Mouse (Mus musculus): Measurements from ENCODE around the gene Hs2st1. TPM values are rescaled to one million over a fixed set of nuclear protein-coding genes. Genes with fewer than 3 reads are reported as not detected.

Gene Hs2st1
- polyA plus RNA-seq, 1 experiment: 30.9 TPM

DNA sequence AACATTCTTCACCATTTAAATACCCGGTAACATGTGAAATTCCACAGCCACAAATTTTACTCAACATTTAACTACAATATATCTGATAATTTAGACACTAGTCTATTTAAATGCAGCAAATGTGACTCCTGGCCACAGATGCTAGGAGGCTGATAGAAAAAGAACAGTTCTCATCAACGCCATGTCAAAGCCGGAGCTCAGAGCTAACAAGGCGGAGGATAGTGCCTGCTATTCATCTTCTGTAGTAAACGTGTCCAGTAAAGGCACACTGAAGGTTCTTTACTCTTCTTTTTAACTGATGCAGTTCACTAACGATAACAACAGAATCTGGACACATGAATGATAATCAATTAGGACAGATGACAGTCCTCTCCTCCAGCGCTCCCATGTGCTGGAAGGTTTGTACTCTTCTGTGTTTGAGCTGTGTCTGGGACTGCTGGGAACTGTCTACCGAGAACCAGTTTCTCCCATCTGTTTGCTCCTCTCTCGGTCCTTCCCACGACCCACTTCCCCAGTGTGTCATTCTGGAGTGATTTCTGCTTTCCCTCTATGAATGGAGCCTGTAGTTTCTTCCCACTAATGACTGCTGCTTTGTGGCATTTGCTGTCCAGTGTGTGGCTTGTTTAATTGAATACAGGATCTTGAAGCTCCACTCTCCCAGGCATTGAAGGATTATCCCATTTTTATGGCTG, 50.3 kb downstream of the Hs2st1 start:
- TF ChIP-seq POLR2A (IDR thresholded peaks at IDR 0.05; ENCODE audit: borderline replicate concordance, extremely low read depth, insufficient read depth, insufficient read length, poor library complexity, severe bottlenecking) (no peak), CTCF (IDR thresholded peaks at IDR 0.05; ENCODE audit: borderline replicate concordance, extremely low read depth, insufficient read depth, insufficient read length) (no peak)
- DNase-seq (ENCODE audit: low read depth): no peak

DNA sequence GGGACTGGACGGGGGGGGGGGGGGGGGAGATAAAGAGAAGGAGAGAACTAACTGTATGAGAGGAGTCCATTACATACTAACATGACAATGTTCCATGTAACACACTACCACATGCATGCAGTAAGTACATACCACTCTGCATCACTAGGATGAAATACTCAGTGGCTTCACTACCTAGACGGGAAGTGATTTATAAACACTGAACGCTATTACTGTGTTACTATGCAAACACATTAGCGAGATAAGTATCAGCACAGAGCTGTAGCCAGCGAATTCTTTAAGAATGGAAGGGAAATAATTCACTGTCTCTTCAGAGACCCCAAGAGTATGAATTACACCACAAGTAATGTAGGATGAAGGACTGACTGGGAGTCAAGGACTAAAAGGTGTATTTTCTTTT, 51.1 kb downstream of the Hs2st1 start:
- TF ChIP-seq CTCF (IDR thresholded peaks at IDR 0.05; ENCODE audit: borderline replicate concordance, extremely low read depth, insufficient read depth, insufficient read length): no peak
- TF ChIP-seq POLR2A (IDR thresholded peaks at IDR 0.05; ENCODE audit: borderline replicate concordance, extremely low read depth, insufficient read depth, insufficient read length, poor library complexity, severe bottlenecking): no peak
- no peak for DNase-seq (ENCODE audit: low read depth)

DNA sequence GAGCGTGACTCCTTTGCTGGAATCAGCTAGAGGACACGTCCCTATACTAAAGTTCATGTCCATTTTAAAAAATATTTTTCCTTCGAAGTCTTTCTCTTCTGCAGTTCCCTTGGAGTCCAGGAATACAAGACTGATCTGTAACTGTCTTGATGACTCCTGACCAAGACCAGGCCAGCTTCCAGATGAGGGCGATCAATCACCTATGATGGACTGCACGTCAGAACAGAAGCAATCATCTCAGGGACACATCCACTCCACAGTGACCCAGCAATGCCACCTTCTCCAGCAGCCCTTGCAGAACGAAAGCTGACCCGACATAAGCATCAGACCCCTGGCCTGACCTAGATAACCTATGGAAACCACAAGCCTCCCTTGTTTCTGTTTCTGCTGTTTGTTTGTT, 54.7 kb downstream of the Hs2st1 start:
- DNase-seq (ENCODE audit: low read depth): no peak
- TF ChIP-seq POLR2A (IDR thresholded peaks at IDR 0.05; ENCODE audit: borderline replicate concordance, extremely low read depth, insufficient read depth, insufficient read length, poor library complexity, severe bottlenecking) (no peak), CTCF (IDR thresholded peaks at IDR 0.05; ENCODE audit: borderline replicate concordance, extremely low read depth, insufficient read depth, insufficient read length) (no peak)

DNA sequence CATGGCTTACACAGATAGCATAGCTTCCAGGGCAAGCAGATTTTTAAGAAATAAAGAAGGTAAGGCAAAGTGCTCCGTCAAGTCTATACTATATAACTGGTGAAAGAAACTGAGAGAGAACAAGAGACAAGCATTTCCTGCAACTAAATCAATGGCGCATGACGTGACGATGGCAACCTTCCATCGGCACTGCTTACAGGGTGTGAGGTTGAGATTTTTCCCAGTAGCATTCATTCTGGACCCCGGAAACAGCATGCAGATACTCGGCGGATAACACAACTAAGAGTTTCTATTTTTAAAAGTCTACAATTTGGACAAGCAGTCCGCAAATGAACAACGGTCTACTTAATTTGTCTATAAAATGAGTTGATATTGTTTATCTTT, 55.9 kb downstream of the Hs2st1 start:
- TF ChIP-seq POLR2A (IDR thresholded peaks at IDR 0.05; ENCODE audit: borderline replicate concordance, extremely low read depth, insufficient read depth, insufficient read length, poor library complexity, severe bottlenecking) (no peak), CTCF (IDR thresholded peaks at IDR 0.05; ENCODE audit: borderline replicate concordance, extremely low read depth, insufficient read depth, insufficient read length) (no peak)
- DNase-seq (ENCODE audit: low read depth): peak; percentile 37

DNA sequence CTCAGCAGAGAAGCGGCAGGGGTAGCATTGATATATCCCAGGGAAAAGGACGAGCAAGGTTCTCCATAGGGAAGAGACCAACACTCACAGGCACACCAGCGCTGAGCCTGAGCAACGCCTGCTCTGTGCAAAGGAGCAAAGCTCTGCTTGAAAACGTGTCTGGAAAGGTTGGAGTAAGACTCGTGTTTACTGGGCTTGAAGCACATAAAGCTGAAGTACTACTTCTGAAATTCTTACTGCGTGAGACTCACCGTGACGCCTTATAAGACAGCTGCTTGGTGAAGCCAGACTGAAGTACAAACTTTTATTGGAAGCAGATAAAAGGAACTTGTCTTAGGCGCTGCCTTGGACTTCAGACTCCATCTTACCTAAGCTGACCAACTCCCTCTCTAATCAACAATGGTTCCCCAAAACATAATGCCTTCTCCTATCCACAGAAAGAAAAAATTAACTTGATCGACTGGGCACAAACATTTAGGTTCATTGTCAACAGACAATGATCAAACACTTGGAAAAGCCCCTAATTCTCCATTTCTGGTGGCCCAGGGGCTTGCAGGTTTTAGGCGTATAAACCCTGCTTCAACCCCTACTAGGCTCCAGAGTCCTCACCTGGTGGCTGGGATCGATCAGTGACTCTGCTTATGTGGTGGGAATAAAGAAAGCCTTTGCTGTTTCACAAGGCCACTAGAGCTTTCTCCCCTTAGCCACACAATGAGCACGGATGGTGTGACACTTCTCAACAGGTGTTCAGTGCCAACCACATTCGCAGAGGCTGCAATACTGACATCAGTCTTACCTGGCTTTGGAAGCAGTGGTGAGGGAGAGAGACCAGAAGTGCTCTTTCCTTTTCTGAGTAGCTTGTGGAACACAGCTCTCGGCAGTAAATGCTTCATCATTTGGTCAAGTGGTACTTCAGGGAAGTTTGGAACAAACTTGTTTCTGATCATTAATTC, 56.5 kb downstream of the Hs2st1 start:
- DNase-seq (ENCODE audit: low read depth): no peak
- TF ChIP-seq POLR2A (IDR thresholded peaks at IDR 0.05; ENCODE audit: borderline replicate concordance, extremely low read depth, insufficient read depth, insufficient read length, poor library complexity, severe bottlenecking): no peak
- TF ChIP-seq CTCF (IDR thresholded peaks at IDR 0.05; ENCODE audit: borderline replicate concordance, extremely low read depth, insufficient read depth, insufficient read length): no peak

DNA sequence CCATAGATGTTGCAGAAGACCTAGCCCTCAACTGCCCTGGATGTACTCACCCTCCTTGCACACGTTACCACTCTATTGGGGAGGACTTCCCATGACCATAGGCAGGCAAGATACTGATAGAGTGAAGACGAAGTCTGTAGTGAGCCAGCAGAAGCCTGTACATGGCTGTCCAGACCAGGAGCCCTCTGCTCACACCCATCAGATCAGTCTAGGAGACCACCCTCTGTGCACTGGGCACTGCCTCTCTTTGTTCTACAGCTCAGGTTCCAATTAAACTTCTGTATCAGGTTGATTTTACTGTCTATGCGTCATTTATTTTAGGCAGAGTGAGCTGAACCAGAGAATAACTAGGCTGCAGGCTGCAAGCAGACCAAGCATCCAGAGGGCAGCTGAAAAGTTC, 59.3 kb downstream of the Hs2st1 start:
- DNase-seq (ENCODE audit: low read depth): no peak
- TF ChIP-seq CTCF (IDR thresholded peaks at IDR 0.05; ENCODE audit: borderline replicate concordance, extremely low read depth, insufficient read depth, insufficient read length): no peak
- no peak for TF ChIP-seq POLR2A (IDR thresholded peaks at IDR 0.05; ENCODE audit: borderline replicate concordance, extremely low read depth, insufficient read depth, insufficient read length, poor library complexity, severe bottlenecking)

DNA sequence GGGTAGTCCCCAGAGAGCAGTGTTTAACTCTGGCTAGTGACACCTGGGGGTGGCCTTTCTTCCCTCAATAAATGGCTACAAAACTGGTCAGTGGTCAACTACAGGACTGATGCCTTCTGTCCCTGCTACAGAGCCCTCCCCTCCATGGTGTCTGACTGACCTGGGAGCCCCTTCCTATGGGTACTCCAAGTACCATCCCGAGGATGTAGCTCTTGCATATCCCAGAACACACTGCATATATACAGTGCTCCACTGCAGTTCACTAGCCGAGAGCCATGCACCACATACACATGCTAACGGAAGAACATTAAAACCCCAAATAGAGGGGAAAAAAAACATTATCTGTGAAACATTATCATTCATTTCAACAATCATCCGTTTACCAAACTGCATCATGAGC, 61.6 kb downstream of the Hs2st1 start:
- DNase-seq (ENCODE audit: low read depth): no peak
- TF ChIP-seq CTCF (IDR thresholded peaks at IDR 0.05; ENCODE audit: borderline replicate concordance, extremely low read depth, insufficient read depth, insufficient read length): no peak
- TF ChIP-seq POLR2A (IDR thresholded peaks at IDR 0.05; ENCODE audit: borderline replicate concordance, extremely low read depth, insufficient read depth, insufficient read length, poor library complexity, severe bottlenecking): no peak

DNA sequence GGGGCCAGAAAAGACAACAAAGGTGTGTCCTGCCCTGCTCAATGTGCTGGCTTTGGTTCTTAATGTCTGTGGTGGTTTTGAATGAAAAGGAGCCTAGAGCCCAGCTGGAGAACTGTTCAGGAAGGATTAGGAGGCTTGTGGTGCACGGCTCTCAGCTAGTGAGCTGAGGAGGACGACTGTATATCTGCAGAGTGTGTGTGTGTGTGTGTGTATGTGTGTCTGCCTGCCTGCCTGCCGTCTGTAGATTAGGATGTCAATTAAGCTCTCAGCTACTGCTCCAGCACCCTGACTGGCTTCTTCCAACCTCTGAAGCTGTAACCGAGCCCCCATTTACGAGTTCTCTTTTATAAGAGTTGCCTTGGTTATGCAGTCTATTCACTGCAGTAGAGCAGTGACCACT, 62.1 kb downstream of the Hs2st1 start:
- DNase-seq (ENCODE audit: low read depth): peak; percentile 31
- no peak for TF ChIP-seq CTCF (IDR thresholded peaks at IDR 0.05; ENCODE audit: borderline replicate concordance, extremely low read depth, insufficient read depth, insufficient read length)
- TF ChIP-seq POLR2A (IDR thresholded peaks at IDR 0.05; ENCODE audit: borderline replicate concordance, extremely low read depth, insufficient read depth, insufficient read length, poor library complexity, severe bottlenecking): no peak

DNA sequence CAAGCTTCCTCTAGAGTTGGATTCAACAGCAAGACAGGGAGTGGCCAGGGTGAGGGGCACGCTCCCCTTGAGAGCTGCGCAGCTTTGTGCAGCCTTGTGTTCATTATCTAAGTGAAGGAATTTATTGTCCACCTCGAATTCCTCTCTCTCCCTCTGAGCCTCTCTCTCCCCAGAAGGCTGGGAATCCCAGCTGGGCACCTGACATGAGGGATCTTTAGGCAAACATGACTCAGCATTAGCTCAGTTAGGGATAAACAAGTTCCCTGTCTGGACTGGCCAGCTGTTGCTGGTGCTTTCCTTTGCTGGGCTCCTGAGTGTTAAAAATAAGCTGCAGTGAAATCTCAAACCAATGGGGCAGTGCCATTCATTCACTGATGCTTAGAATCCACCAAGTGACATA, 63.8 kb downstream of the Hs2st1 start:
- DNase-seq (ENCODE audit: low read depth): peak; percentile 45
- TF ChIP-seq POLR2A (IDR thresholded peaks at IDR 0.05; ENCODE audit: borderline replicate concordance, extremely low read depth, insufficient read depth, insufficient read length, poor library complexity, severe bottlenecking) (no peak), CTCF (IDR thresholded peaks at IDR 0.05; ENCODE audit: borderline replicate concordance, extremely low read depth, insufficient read depth, insufficient read length) (no peak)

DNA sequence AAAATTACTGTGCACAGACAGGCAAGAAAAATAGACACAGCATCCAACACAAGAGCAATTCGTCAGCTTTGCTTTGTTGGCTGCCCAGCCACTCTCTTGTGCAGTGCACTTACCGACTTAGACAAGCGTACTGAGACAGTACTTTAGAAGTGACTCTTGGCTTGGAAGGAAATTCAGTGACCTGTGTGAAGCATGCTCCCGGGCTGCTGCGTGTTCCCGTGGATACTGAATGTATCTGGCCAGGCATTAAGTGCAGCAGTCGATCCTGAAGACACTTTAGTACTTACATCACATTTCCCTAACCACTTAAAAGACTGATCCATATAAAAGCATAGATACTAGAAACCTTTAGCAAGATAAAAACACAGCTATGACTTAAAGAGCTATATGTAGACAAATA, 68.1 kb downstream of the Hs2st1 start:
- DNase-seq (ENCODE audit: low read depth): peak; percentile 35
- TF ChIP-seq CTCF (IDR thresholded peaks at IDR 0.05; ENCODE audit: borderline replicate concordance, extremely low read depth, insufficient read depth, insufficient read length) (no peak), POLR2A (IDR thresholded peaks at IDR 0.05; ENCODE audit: borderline replicate concordance, extremely low read depth, insufficient read depth, insufficient read length, poor library complexity, severe bottlenecking) (no peak)

DNA sequence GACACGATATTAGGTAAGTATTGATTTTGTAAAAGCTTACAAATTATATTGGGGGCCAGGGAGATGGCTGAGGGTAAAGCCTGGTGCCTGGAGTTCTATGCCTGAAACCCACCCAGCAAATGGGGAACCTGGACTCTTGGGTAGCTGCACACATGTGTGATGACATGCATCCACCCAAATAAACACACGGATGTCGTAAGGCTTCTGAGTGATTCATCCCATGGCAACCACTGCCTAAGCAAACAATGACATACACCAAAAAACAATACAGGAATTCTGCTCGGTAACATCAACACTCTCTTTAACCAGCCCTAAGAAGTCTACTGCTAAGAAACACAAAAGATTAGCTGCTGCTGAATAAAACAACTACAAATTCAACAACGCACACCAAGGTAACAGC, 73.2 kb downstream of the Hs2st1 start:
- no peak for DNase-seq (ENCODE audit: low read depth)
- TF ChIP-seq CTCF (IDR thresholded peaks at IDR 0.05; ENCODE audit: borderline replicate concordance, extremely low read depth, insufficient read depth, insufficient read length) (no peak), POLR2A (IDR thresholded peaks at IDR 0.05; ENCODE audit: borderline replicate concordance, extremely low read depth, insufficient read depth, insufficient read length, poor library complexity, severe bottlenecking) (no peak)

Data from brain, embryonic 14.5 days (tissue).